Mouse (Mus musculus): ENCODE data around the gene Mkrn2os. TPM values are rescaled to one million over a fixed set of nuclear protein-coding genes. Genes with fewer than 3 reads are reported as not detected.

Mkrn2os gene
- polyA plus RNA-seq, 1 experiment from 2014 or later, result 0.58 TPM

DNA sequence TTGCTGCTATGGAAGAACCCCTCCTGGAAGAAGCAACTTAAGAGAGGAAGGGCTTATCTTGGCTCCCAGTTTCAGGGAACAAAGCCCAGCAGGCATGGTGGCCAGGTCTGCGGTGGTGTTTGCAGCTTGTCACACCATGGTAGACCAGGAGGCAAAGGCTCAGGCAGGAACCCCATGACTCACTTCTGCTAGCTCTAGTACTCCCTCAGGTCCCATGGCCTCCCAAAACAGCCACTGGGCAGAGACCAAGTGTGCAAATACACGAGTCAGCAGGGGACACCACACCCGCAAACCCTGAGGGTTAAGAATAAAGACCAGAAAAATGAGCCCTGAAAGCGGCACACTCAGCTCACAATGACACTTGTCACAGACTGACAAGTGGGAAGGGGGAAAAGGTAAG lies 56.2 kb downstream of the Mkrn2os start:
- peaks cover 7% of the 10 kb centered on the region for H3K4me1 ChIP-seq (replicated peaks; ENCODE audit: control insufficient read depth, insufficient read depth, low read length)
- H3K4me3 ChIP-seq (ENCODE audit: low read length), result no peak overlapping the region
- H3K27me3 ChIP-seq (ENCODE audit: control insufficient read depth, insufficient read depth, low read depth, low read length), result no peaks in the 10 kb centered on the region
- H3K4me2 ChIP-seq (ENCODE audit: low read depth, low read length), result no peak overlapping the region
- no peak overlapping the region for H3K9ac ChIP-seq (ENCODE audit: low read length)
- no peaks in the 10 kb centered on the region for H3K9me3 ChIP-seq (ENCODE audit: control insufficient read depth, low read length)
- no peak for ATAC-seq (ENCODE audit: low read depth)
- no peaks in the 10 kb centered on the region for H3K36me3 ChIP-seq (ENCODE audit: control insufficient read depth, insufficient read depth, low read length)
- 59% methylated on average over 4 of the region's 4 CpGs for WGBS
- H3K27ac ChIP-seq (ENCODE audit: low read length), result no peak overlapping the region

DNA sequence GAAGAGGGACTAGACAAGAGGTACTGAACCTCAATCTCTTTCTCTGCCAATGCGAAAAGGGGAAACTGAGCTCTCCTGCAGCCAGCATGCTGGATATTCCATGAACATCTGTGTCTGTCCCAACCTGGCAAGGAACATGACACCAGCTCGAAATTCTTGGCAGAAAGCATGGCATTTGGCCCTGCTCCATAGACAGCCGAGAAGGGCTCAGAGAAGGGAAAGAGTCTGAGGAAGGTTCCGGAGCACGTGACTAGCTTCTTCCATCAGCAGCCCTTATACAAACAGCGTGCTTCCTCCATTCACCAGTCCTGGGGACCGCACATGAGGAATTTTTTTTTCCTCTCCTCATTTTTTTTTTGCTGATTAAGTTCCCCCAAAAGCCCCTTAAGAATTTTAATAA lies 57.8 kb downstream of the Mkrn2os start:
- no peak overlapping the region for H3K4me3 ChIP-seq (ENCODE audit: low read length)
- no peak overlapping the region for H3K4me2 ChIP-seq (ENCODE audit: low read depth, low read length)
- peaks cover 7% of the 10 kb centered on the region for H3K4me1 ChIP-seq (replicated peaks; ENCODE audit: control insufficient read depth, insufficient read depth, low read length)
- H3K27me3 ChIP-seq (ENCODE audit: control insufficient read depth, insufficient read depth, low read depth, low read length), result no peaks in the 10 kb centered on the region
- peak; percentile 39 for ATAC-seq (ENCODE audit: low read depth)
- 24% methylated on average over 7 of the region's 7 CpGs for WGBS
- no peaks in the 10 kb centered on the region for H3K9me3 ChIP-seq (ENCODE audit: control insufficient read depth, low read length)
- H3K9ac ChIP-seq (ENCODE audit: low read length), result no peak overlapping the region
- H3K36me3 ChIP-seq (ENCODE audit: control insufficient read depth, insufficient read depth, low read length), result no peaks in the 10 kb centered on the region
- H3K27ac ChIP-seq (ENCODE audit: low read length), result no peak overlapping the region

Other genes with a start within 250 kb of the Mkrn2os start
- gene Pparg, start 231.6 kb downstream of the Mkrn2os start, polyA plus RNA-seq (2015; fragmentation: Nextera tagmentation; extraction: Ambion mirVana), result 5.4 and 5.5 TPM in 2 replicates
- gene Tsen2, start 47.9 kb downstream of the Mkrn2os start, polyA plus RNA-seq (2015; fragmentation: Nextera tagmentation; extraction: Ambion mirVana), result 23.9 and 24.8 TPM in 2 replicates
- gene Mkrn2, start 9.3 kb upstream of the Mkrn2os start, polyA plus RNA-seq (2015; fragmentation: Nextera tagmentation; extraction: Ambion mirVana), result 27.1 and 32.5 TPM in 2 replicates
- 80.8 and 86.3 TPM in 2 replicates for gene Raf1, start 84.1 kb upstream of the Mkrn2os start, polyA plus RNA-seq (2015; fragmentation: Nextera tagmentation; extraction: Ambion mirVana)
- gene Tmem40, start 169.8 kb upstream of the Mkrn2os start, polyA plus RNA-seq (2015; fragmentation: Nextera tagmentation; extraction: Ambion mirVana), result 2.3 and 3.8 TPM in 2 replicates
- 23.4 and 28.2 TPM in 2 replicates for gene Cand2, start 182.0 kb upstream of the Mkrn2os start, polyA plus RNA-seq (2015; fragmentation: Nextera tagmentation; extraction: Ambion mirVana)
- 2,193 and 2,268 TPM in 2 replicates for gene Rpl32, start 216.2 kb upstream of the Mkrn2os start, polyA plus RNA-seq (2015; fragmentation: Nextera tagmentation; extraction: Ambion mirVana)
- 1.8 and 2.1 TPM in 2 replicates for gene Efcab12, start 245.8 kb upstream of the Mkrn2os start, polyA plus RNA-seq (2015; fragmentation: Nextera tagmentation; extraction: Ambion mirVana)

Measured in lung, embryonic 16.5 days (tissue).